Mouse (Mus musculus) mouse embryonic stem cell (cell line): ENCODE results near the gene Xpo4.

Experiments
- in situ Hi-C, 2 experiments: fragments of 300-500 bp; cut with MboI; formaldehyde crosslinking; loops; 1 replicate in 1 of 2; 3 replicates in 1 of 2; pipeline ENCODE4 v1.14.3; 2019 to 2020; ENCODE audit warnings: low sequenced_read_pairs in 2 of 2, low pct_unique_long_range_greater_than_20kb in 1 of 2, mixed read lengths in 1 of 2; ENCODE audit not compliant: unreplicated experiment in 1 of 2

Gene Xpo4

GRCm38 (mm10) chr14:57555471-57556070 is 109.7 kb downstream of the Xpo4 start:
- in situ Hi-C loops, result no loop called here

- in situ Hi-C loops, result no loop called here
Observed at GRCm38 (mm10) chr14:57554434-57554833, 110.8 kb downstream of the Xpo4 start.

- in situ Hi-C loops, result no loop called here
Observed at GRCm38 (mm10) chr14:57552945-57553344, 112.3 kb downstream of the Xpo4 start.

- in situ Hi-C loops, result no loop called here
Observed at GRCm38 (mm10) chr14:57547062-57547461, 118.2 kb downstream of the Xpo4 start.

- in situ Hi-C loops, result no loop called here
Observed at GRCm38 (mm10) chr14:57546557-57547021, 118.6 kb downstream of the Xpo4 start.

GRCm38 (mm10) chr14:57546131-57546530 is 119.1 kb downstream of the Xpo4 start:
- in situ Hi-C loops, result no loop called here

- in situ Hi-C loops, result no loop called here
Observed at GRCm38 (mm10) chr14:57545526-57545925, 119.7 kb downstream of the Xpo4 start.

GRCm38 (mm10) chr14:57543420-57544039 is 121.7 kb downstream of the Xpo4 start:
- in situ Hi-C loops, result no loop called here

GRCm38 (mm10) chr14:57542231-57542630 is 123.0 kb downstream of the Xpo4 start:
- in situ Hi-C loops, result no loop called here

GRCm38 (mm10) chr14:57540683-57541082 is 124.5 kb downstream of the Xpo4 start:
- in situ Hi-C loops, result no loop called here

- in situ Hi-C loops, result no loop called here
Observed at GRCm38 (mm10) chr14:57537261-57538015, 127.8 kb downstream of the Xpo4 start.

- in situ Hi-C loops, result no loop called here
Observed at GRCm38 (mm10) chr14:57536820-57537219, 128.4 kb downstream of the Xpo4 start.

GRCm38 (mm10) chr14:57535646-57536045 is 129.6 kb downstream of the Xpo4 start:
- in situ Hi-C loops, result no loop called here

GRCm38 (mm10) chr14:57534961-57535360 is 130.3 kb downstream of the Xpo4 start:
- in situ Hi-C loops, result no loop called here

GRCm38 (mm10) chr14:57534346-57534745 is 130.9 kb downstream of the Xpo4 start:
- in situ Hi-C loops, result no loop called here

- in situ Hi-C loops, result no loop called here
Observed at GRCm38 (mm10) chr14:57533841-57534240, 131.4 kb downstream of the Xpo4 start.

- in situ Hi-C loops, result no loop called here
Observed at GRCm38 (mm10) chr14:57533214-57533613, 132.0 kb downstream of the Xpo4 start.

GRCm38 (mm10) chr14:57532577-57532976 is 132.7 kb downstream of the Xpo4 start:
- in situ Hi-C loops, result no loop called here

GRCm38 (mm10) chr14:57529786-57530515 is 135.3 kb downstream of the Xpo4 start:
- in situ Hi-C loops, result no loop called here
